Mouse (Mus musculus) olfactory bulb, adult 2 months (tissue): ENCODE data around the gene Ldlrad1. TPM values are rescaled to one million over a fixed set of nuclear protein-coding genes. Genes with fewer than 3 reads are reported as not detected.

Experiments used
- H3K27ac ChIP-seq: fragments of 200-500 bp; 2 replicates; pipeline ENCODE4 v1.5.1; 2012; ENCODE audit warnings: low read depth, low read length; ENCODE audit not compliant: insufficient read depth
- H3K4me1 ChIP-seq: fragments of 200-500 bp; 2 replicates; pipeline ENCODE4 v1.6.1; 2012; ENCODE audit warnings: low read length; ENCODE audit not compliant: control insufficient read depth, insufficient read depth
- H3K4me3 ChIP-seq: fragments of 200-500 bp; 2 replicates; pipeline ENCODE4 v1.5.1; 2012; ENCODE audit warnings: mild to moderate bottlenecking, low read depth, low read length, moderate library complexity; ENCODE audit not compliant: insufficient read depth
- CTCF ChIP-seq: fragments of 200-500 bp; IDR thresholded peaks from 2 replicates; pipeline ENCODE4 v1.5.1; 2012; ENCODE audit warnings: low read depth, mild to moderate bottlenecking, low read length, moderate library complexity; ENCODE audit not compliant: insufficient read depth
- POLR2A ChIP-seq: fragments of 200-500 bp; IDR thresholded peaks from 2 replicates; pipeline ENCODE4 v1.6.1; 2012; ENCODE audit warnings: mild to moderate bottlenecking, low read depth, low read length, moderate library complexity; ENCODE audit not compliant: insufficient read depth
- WGBS: fragments of 180-500 bp; shearing (Covaris S2); methylation state at CpG from one replicate; pipeline ENCODE4 v1.1.7; 2018; 5-methylcytosine and 5-hydroxymethylcytosine counted together
- polyA plus RNA-seq: library from polyadenylated mRNA; stranded (reverse); fragments of >200 nt; gene quantifications from 2 replicates; pipeline ENCODE4 v1.2.4, GENCODE M21; 2012; ENCODE audit warnings: low replicate concordance; ENCODE audit not compliant: missing spikeins, insufficient read depth, insufficient read length

Gene Ldlrad1
- polyA plus RNA-seq, 1 experiment = not detected

GRCm38 (mm10) chr4:107178830-107179490, 30.0 kb upstream of the Ldlrad1 start, which contains the start of gene Tceanc2:
Gene Tceanc2 (minus strand): TSS chr4:107179116.
- peak within 1 kb of the TSS; percentile 98 for H3K27ac ChIP-seq
- under 1% methylated on average over 47 of the region's 47 CpGs for WGBS
- peak within 1 kb of the TSS; percentile 94 for H3K4me3 ChIP-seq
- peak; percentile 3; the same call in 1 of the 2 replicates for TF ChIP-seq CTCF
- no peak for TF ChIP-seq POLR2A
- peaks cover 6% of the 10 kb centered on the region; the same call in 1 of the 2 replicates for H3K4me1 ChIP-seq

- under 1% methylated on average over 8 of the region's 8 CpGs for WGBS
- H3K4me1 ChIP-seq = peaks cover 6% of the 10 kb centered on the region; the same call in 1 of the 2 replicates
- TF ChIP-seq CTCF (no peak), POLR2A (no peak)
- H3K27ac ChIP-seq = 0 out of 2 replicates have a peak overlapping the region, but pooled peaks have one; percentile 93
- H3K4me3 ChIP-seq = peak overlapping the region; percentile 94
Measured at GRCm38 (mm10) chr4:107179561-107179960, 29.4 kb upstream of the Ldlrad1 start.

GRCm38 (mm10) chr4:107180746-107181145, 28.2 kb upstream of the Ldlrad1 start:
- Histone ChIP-seq H3K4me1 (peaks cover 6% of the 10 kb centered on the region; the same call in 1 of the 2 replicates), H3K4me3 (no peak overlapping the region), H3K27ac (no peak overlapping the region)
- TF ChIP-seq CTCF = no peak

- Histone ChIP-seq H3K4me1 (peaks cover 6% of the 10 kb centered on the region; the same call in 1 of the 2 replicates), H3K27ac (no peak overlapping the region), H3K4me3 (no peak overlapping the region)
- TF ChIP-seq POLR2A = no peak
- no peak for TF ChIP-seq CTCF
- WGBS = 63% methylated on average over 6 of the region's 6 CpGs
Measured at GRCm38 (mm10) chr4:107181866-107182265, 27.1 kb upstream of the Ldlrad1 start.

- TF ChIP-seq POLR2A = no peak
- TF ChIP-seq CTCF = no peak
- Histone ChIP-seq H3K4me1 (peaks cover 6% of the 10 kb centered on the region; the same call in 1 of the 2 replicates), H3K27ac (no peak overlapping the region), H3K4me3 (no peak overlapping the region)
- WGBS = 54% methylated on average over 2 of the region's 2 CpGs
Measured at GRCm38 (mm10) chr4:107182796-107183195, 26.2 kb upstream of the Ldlrad1 start.

GRCm38 (mm10) chr4:107183203-107183602, 25.8 kb upstream of the Ldlrad1 start:
- H3K27ac ChIP-seq = no peak overlapping the region
- H3K4me3 ChIP-seq = no peak overlapping the region
- 43% methylated on average over 4 of the region's 4 CpGs for WGBS
- TF ChIP-seq CTCF = no peak
- no peak for TF ChIP-seq POLR2A
- peaks cover 6% of the 10 kb centered on the region; the same call in 1 of the 2 replicates for H3K4me1 ChIP-seq

- no peak for TF ChIP-seq POLR2A
- TF ChIP-seq CTCF = no peak
- Histone ChIP-seq H3K4me3 (no peak overlapping the region), H3K4me1 (peaks cover 3% of the 10 kb centered on the region; the same call in 1 of the 2 replicates), H3K27ac (no peak overlapping the region)
- WGBS = 41% methylated on average over 3 of the region's 3 CpGs
Measured at GRCm38 (mm10) chr4:107185703-107186102, 23.3 kb upstream of the Ldlrad1 start.

GRCm38 (mm10) chr4:107193841-107194240, 15.1 kb upstream of the Ldlrad1 start:
- Histone ChIP-seq H3K4me3 (no peak overlapping the region), H3K4me1 (peaks cover 4% of the 10 kb centered on the region; the same call in 1 of the 2 replicates), H3K27ac (no peak overlapping the region)
- WGBS = 96% methylated on average over 3 of the region's 3 CpGs
- TF ChIP-seq CTCF (no peak), POLR2A (no peak)

- TF ChIP-seq CTCF (no peak), POLR2A (no peak)
- Histone ChIP-seq H3K4me1 (peaks cover 4% of the 10 kb centered on the region; the same call in 1 of the 2 replicates), H3K27ac (no peak overlapping the region), H3K4me3 (no peak overlapping the region)
- WGBS = 64% methylated on average over 2 of the region's 2 CpGs
Measured at GRCm38 (mm10) chr4:107196454-107196853, 12.5 kb upstream of the Ldlrad1 start.
